Mouse (Mus musculus) bone marrow macrophage, adult 2 months (primary cell): ENCODE data around the gene Chadl. TPM values are rescaled to one million over a fixed set of nuclear protein-coding genes. Genes with fewer than 3 reads are reported as not detected.

ENCODE experiments used
- H3K27ac ChIP-seq: 2 replicates; pipeline ENCODE4 v1.5.1; 2012; ENCODE audit warnings: low read depth, low read length; ENCODE audit not compliant: insufficient read depth
- H3K4me1 ChIP-seq: 2 replicates; pipeline ENCODE4 v1.6.1; 2012; ENCODE audit warnings: low read length; ENCODE audit not compliant: control insufficient read depth, insufficient read depth
- H3K4me3 ChIP-seq: 2 replicates; pipeline ENCODE4 v1.5.1; 2012; ENCODE audit warnings: mild to moderate bottlenecking, low read length, moderate library complexity; ENCODE audit not compliant: insufficient read depth
- CTCF ChIP-seq: IDR thresholded peaks from 2 replicates; pipeline ENCODE4 v1.5.1; 2012; ENCODE audit warnings: low read depth, mild to moderate bottlenecking, low read length, moderate library complexity
- POLR2A ChIP-seq: IDR thresholded peaks from 2 replicates; pipeline ENCODE4 v1.6.1; 2012; ENCODE audit warnings: mild to moderate bottlenecking, low read depth, low read length, borderline replicate concordance
- polyA plus RNA-seq: library from polyadenylated mRNA; stranded (reverse); fragments of >200 nt; gene quantifications from 2 replicates; pipeline ENCODE4 v1.2.4, GENCODE M21; 2012; ENCODE audit not compliant: missing spikeins, insufficient read depth, insufficient read length

Gene Chadl
- polyA plus RNA-seq, 1 experiment = 0.67 TPM

DNA sequence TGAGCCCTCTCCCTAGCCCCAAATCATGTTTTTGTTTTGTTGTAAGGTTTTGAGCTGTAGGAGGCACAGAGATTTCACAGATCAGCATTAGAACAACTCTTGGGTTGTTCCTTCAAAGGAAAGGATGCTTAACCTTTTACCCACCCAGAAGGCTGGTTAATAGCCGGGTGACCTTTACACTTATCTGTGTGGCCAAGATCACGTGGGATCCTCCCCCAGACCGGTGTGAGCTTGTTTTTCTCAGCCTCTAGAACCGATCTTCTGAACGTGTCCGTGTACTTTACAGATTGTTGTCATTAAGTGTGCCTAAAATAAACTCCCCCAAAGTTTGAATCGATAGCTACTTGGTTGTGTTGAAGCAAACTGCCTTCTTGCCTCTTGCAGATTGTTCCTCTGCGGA lies 3.5 kb upstream of the Chadl start:
- Histone ChIP-seq H3K27ac (no peak overlapping the region), H3K4me1 (no peaks in the 10 kb centered on the region), H3K4me3 (no peak overlapping the region)
- no peak for TF ChIP-seq CTCF
- TF ChIP-seq POLR2A = no peak

DNA sequence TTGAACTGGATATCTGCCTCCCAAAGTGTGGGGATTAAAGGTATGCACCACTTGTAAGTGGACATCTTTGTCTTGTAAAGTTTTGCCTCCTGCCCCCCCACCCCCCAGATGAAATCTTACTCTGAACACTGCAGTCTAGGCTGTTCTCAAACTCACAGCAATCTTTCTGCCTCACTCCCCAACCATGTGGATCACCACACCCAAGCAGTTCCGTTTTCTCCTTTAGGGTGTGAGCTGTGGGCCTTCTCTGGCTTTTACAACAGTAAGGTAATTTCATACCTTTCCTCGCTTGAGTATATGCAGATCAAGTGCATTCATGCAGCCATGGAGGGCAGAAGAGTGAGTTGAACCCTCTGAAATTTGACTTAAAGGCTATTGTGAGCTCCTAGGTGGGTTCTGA lies 3.1 kb upstream of the Chadl start:
- H3K4me3 ChIP-seq = no peak overlapping the region
- no peaks in the 10 kb centered on the region for H3K4me1 ChIP-seq
- TF ChIP-seq CTCF (no peak), POLR2A (no peak)
- H3K27ac ChIP-seq = no peak overlapping the region

DNA sequence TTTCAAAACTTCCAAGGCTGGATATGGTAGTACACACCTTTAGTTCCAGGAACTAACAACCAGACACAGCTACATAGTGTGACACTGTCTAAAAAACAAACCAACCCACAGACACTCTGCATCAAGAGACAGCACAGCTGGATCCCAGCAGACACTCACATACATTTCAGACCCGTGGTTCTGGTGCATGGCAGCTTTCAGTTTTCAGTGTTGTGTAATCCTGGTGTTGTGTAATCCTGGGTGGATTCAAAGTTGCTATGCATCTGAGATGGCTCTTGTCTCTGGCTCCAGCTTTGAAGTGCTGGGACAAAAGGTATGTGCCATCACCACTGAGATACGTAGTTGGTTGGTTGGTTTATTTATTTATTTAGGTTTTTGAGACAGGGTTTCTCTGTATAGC lies 1.4 kb upstream of the Chadl start:
- TF ChIP-seq CTCF (no peak), POLR2A (no peak)
- Histone ChIP-seq H3K27ac (no peak overlapping the region), H3K4me1 (0 out of 2 replicates have a peak, but pooled peaks cover 4% of the 10 kb centered on the region), H3K4me3 (no peak overlapping the region)

DNA sequence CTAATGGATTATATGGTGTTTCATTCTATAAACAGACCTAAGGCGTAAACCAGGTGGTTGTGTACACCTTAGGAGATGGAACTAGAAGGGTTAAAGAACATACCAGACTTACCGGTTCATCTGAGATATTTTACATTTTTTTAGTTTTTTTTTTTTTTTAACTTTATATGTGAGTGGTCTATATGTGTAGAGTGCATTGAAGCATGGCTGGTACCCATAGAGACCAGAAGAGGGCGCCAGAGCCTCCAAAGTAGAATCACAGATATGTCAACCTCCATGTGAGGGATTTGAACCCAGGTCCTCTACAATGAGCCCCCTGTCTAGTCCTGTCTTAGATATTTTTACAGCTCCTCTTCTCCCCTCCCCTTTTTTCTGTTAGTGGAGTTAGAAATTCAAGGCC lies 760 bp upstream of the Chadl start:
- H3K4me1 ChIP-seq = 0 out of 2 replicates have a peak, but pooled peaks cover 4% of the 10 kb centered on the region
- H3K4me3 ChIP-seq = no peak overlapping the region
- H3K27ac ChIP-seq = no peak overlapping the region
- no peak for TF ChIP-seq POLR2A
- TF ChIP-seq CTCF = no peak

DNA sequence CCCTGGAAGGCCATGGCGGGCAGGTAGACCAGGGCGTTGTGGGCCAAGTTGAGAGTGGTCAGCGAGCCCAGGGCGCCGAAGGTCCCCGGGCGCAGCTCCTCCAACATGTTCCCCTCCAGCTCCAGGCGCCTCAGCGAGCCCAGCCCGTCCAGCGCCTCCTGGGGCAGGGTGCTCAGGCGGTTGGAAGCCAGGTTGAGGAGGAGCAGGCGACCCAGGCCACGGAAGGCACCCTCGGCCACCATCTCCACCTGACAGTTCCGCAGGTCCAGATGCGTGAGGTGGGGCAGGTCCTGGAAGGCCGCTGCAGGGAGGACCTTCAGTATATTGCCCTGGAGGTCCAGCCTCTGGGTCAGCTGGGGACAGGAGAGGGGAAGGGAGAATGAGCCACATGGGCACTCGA lies 2.2 kb downstream of the Chadl start:
- Histone ChIP-seq H3K27ac (no peak overlapping the region), H3K4me1 (0 out of 2 replicates have a peak, but pooled peaks cover 4% of the 10 kb centered on the region), H3K4me3 (peak overlapping the region; percentile 66)
- no peak for TF ChIP-seq CTCF
- no peak for TF ChIP-seq POLR2A

DNA sequence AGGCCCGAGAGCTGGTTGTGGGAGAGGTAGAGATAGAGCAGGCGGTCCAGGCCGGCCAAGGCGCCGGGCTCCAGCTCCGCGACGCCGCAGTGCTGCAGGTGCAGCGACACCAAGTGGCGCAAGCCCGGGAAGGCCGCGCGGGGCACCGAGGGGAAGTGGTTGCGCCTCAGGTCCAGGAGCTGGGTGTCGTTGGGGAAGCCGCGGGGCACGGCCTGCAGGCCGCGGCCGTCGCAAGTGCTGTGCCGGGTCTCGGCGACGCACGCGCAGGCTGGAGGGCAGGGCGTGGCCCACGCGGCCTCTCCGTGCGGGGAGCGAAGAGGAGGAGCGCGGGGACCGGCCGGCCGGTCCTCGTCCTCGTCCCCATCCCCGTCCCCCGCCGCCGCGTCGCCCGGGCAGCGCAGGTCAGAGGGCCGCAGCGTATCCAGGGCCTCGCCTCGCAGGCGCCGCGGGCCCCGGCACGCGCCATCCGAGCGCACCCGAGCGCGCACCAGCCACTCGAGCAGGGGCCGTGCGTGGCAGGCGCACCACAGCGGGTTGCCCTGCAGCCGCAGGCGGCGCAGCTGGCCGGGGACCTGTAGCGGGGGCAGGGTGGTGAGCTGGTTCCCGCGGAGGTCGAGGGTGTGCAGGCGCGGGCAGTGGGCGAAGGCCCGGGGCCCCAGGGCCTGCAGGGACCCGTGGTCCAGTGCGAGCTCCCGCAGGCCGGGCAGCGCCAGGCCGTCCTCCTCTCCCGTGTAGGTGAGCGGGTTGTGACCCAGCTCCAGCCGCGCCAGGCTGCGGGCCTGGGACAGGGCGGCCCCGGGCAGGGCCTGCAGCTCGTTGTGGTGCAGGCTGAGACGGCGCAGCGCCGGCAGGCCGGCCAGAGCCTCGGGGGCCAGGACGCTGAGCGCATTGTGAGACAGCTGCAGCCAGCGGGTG lies 2.9 kb downstream of the Chadl start:
- peak; percentile 49 for TF ChIP-seq CTCF
- TF ChIP-seq POLR2A = no peak
- Histone ChIP-seq H3K4me1 (0 out of 2 replicates have a peak, but pooled peaks cover 4% of the 10 kb centered on the region), H3K27ac (no peak overlapping the region), H3K4me3 (peak overlapping the region; percentile 66)

DNA sequence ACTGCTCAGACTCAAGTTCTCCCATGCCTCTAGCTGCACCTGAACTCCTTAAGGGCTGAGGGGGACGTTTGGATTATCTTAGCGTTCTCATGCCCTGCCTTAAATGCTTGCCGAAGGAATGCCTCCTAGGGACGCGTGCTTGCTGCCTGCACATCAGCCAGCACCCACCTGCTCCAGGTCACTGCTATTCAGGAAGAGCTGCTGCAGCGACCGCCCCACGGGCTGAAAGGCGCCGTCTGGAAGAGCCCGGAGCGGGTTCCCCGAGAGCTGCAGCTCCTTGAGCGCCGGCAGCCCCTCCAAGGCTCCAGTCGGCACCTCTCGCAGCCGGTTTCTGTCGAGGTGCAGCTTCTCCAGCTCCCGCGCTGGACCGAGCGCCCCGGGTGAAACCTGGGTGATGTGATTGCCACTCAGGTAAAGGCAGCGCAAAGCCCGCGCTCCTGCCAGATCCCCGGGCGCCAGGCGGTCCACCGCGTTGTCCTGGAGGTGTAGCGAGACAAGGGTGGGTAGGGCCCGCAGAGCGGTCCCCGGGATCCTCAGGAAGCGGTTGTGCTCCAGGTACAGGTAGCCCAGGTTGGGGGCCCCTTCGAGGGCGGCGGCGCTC lies 3.6 kb downstream of the Chadl start:
- Histone ChIP-seq H3K4me1 (0 out of 2 replicates have a peak, but pooled peaks cover 4% of the 10 kb centered on the region), H3K27ac (no peak overlapping the region), H3K4me3 (peak overlapping the region; percentile 66)
- no peak for TF ChIP-seq POLR2A

DNA sequence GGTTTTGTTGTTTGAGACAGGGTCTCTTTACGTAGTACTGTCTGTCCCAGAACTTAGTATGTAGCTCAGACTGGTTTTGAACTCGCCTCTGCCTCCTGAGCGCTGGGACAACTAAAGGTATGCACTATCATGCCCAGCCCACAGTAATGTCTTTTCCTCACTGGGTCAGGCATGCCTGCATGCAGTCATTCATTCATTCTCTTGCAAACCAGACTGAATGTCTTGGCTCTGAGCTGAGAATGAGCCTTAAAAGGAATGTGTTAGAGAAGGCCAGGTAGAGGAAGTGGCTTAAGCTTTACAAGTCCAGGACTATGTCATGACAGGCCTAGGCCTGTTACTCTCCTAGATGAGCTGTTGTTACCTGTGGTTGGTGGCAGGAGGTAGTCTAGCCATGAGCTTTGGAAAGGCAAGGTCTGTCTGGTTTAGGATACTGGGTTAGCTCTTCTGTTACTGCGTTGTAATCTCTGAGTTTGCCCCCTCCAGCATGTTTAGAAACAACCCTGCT lies 16.7 kb downstream of the Chadl start:
- TF ChIP-seq POLR2A (no peak), CTCF (no peak)
- peaks cover 23% of the 10 kb centered on the region for H3K4me1 ChIP-seq
- H3K4me3 ChIP-seq = no peak overlapping the region

DNA sequence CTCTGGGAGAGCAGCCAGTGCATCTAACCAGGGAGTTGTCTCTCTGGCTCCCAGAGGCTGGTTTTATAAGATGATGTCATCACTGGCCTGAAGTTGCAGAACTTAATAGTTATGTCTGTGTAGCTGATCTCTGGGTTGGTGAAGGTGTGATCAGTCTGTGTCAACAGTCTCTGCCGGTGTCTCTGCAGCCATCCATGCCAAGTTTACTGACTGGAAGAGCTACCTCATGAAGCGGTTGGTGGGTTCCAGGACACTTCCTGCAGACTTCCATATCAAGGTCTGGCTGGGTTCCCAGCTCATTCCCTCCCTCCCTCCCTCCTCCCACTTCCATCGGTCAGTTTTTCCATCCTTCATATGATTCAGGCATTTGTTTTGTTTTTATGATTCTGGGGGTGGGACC lies 20.4 kb downstream of the Chadl start:
- Histone ChIP-seq H3K27ac (no peak overlapping the region), H3K4me1 (peaks cover 23% of the 10 kb centered on the region), H3K4me3 (no peak overlapping the region)
- TF ChIP-seq CTCF (no peak), POLR2A (no peak)

More for the DNA sequence above, 16.7 kb downstream of the Chadl start:
- H3K27ac ChIP-seq = no peak overlapping the region

DNA sequence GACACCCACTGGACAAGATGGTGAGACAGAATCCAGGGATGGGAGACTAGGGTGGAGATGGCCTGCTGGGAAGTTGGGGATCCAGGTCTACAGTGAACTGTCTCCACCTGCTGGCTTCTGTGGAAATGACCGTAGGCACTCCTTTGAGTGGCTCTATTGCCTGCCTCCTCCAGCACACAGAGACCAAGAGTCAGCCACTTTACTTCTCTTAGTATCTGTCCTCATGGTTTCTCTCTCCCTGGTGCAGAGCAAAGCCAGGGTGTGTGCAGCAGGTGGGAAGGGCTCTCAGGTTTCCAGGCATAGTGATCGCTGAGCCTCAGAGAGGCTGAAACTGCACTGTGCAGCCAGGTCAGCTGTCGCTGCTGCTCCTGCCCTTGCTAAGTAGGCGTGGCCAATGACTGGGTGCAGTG lies 26.9 kb downstream of the Chadl start:
- Histone ChIP-seq H3K27ac (no peak overlapping the region), H3K4me1 (peaks cover 10% of the 10 kb centered on the region), H3K4me3 (no peak overlapping the region)
- no peak for TF ChIP-seq POLR2A
- TF ChIP-seq CTCF = peak; percentile 36
